Mouse (Mus musculus) ovary, postnatal 10 days (tissue): ENCODE results near the gene Gm37240.
"Not testable (repeated sequence)": the region's sequence is repeated elsewhere in the genome, so short reads cannot be mapped to it uniquely, and the experiment has no call there.

Source experiments
- DNase-seq: peaks from one replicate; pipeline ENCODE4 v3.0.0; 2022; ENCODE audit warnings: low spot score

Gene Gm37240

GRCm38 (mm10) chr3:84665255-84666073, 1221.9 kb downstream of the Gm37240 start:
- no peak for DNase-seq

- no peak for DNase-seq
Measured at GRCm38 (mm10) chr3:84664686-84665085, 1222.6 kb downstream of the Gm37240 start.

DNA sequence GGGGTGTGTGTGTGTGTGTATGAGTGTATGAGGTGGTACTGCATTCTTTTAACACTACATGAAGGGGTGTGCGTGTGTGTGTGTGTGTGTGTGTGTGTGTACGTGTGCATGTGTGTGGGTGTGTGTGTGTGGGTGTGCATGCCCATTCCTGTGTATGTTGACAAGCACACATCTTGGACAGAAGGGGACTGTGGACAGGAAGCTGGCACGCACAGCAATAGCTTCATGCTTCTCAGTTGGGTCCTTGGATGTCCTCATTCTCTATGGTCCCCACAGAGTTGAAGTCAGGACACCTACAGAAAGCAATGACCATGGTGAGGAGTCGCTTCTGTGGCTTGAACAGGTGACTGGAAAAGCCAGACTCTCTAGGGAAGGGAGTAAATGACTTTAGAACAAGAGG, 1223.5 kb downstream of the Gm37240 start:
- DNase-seq: no peak

DNA sequence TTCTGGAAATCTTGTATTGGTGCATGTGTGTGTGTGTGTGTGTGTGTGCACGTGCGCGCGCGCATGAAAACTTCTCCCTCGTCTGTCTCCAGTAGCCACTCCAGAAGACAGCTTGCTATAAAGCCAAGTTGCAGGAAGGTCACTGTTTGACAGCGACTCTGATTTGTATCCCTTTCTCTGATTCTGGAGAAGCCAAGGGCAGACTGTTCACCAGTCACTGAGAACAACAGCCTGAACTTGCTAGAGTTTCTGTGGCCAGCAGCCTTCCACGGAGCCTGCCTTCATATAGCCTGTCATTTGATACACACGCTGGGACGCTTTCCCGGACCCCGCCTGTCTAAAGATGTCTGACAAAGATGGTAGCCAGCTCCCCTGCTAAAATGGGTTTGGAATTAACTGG, 1224.2 kb downstream of the Gm37240 start:
- no peak for DNase-seq

GRCm38 (mm10) chr3:84660380-84660779, 1226.9 kb downstream of the Gm37240 start:
- DNase-seq: no peak

- DNase-seq: no peak
Measured at GRCm38 (mm10) chr3:84658872-84659271, 1228.4 kb downstream of the Gm37240 start.

DNA sequence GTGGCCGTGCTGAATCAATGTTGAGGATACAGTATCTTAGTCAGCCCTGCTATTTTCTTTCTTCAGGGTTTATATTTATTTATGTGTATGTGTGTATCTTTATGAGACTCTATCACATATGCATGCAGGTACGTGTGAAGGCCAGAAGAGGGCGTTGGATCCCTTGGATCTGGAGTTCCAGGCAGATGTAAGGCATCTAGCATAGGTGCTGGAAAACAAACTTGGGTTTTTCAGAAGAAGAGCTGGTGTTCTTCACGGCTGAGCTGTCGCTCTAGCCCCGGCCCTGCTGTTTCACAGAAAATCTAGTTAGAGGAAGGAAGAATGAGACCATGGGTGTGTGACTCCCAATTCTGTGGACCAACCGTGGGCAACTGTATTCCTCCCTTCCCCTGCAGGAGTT, 1229.3 kb downstream of the Gm37240 start:
- DNase-seq: no peak

GRCm38 (mm10) chr3:84657240-84657639, 1230.1 kb downstream of the Gm37240 start:
- no peak for DNase-seq

DNA sequence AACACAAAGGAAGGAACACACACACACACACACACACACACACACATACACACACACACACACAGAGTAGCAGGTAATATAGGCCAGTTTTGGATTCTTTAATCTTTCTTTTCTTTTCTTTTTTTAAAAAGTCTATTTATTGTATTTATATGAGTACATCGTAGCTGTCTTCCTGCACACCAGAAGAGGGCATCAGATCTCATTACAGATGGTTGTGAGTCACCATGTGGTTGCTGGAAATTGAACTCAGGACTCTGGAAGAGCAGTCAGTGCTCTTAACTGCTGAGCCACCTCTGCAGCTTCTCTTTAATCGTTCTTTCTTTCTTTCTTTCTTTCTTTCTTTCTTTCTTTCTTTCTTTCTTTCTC, 1231.5 kb downstream of the Gm37240 start:
- DNase-seq: not testable (repeated sequence)

- no peak for DNase-seq
Measured at GRCm38 (mm10) chr3:84654900-84655784, 1232.2 kb downstream of the Gm37240 start.

- DNase-seq: no peak
Measured at GRCm38 (mm10) chr3:84654246-84654826, 1233.0 kb downstream of the Gm37240 start.

DNA sequence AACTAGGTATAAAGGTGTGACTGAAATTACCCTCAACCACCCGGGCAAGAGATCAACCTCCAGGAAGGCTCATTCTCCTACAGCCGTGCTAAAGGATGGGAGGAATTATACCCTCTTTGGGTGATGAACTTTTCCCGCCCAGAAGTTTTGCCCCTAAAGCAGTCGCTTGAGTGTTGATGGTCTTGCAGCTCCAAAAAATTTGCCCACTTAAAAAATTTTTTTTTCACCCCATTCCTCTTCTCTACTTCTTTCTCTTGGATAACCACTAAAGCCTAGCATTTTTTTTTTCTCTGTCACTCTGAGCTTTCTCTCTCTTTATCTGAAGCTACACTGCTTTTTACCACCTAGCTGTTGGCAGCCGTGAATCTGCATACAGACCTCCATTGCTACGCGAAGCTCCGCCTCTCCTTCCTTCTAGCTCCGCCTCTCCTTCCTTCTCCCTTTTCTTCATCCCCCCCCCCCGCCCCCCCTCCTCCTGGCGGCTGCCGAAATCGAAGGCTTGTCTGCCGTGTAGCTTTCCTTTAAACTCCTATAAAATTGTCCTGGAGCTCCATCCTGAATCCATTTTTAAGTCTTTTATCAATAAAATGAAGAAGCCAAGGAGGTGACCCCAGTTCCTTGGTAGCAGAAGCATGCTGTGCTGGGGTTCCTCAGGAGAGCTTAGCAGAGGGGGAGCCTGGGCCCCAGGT, 1233.6 kb downstream of the Gm37240 start:
- no peak for DNase-seq

GRCm38 (mm10) chr3:84652643-84653556, 1234.4 kb downstream of the Gm37240 start:
- no peak for DNase-seq

DNA sequence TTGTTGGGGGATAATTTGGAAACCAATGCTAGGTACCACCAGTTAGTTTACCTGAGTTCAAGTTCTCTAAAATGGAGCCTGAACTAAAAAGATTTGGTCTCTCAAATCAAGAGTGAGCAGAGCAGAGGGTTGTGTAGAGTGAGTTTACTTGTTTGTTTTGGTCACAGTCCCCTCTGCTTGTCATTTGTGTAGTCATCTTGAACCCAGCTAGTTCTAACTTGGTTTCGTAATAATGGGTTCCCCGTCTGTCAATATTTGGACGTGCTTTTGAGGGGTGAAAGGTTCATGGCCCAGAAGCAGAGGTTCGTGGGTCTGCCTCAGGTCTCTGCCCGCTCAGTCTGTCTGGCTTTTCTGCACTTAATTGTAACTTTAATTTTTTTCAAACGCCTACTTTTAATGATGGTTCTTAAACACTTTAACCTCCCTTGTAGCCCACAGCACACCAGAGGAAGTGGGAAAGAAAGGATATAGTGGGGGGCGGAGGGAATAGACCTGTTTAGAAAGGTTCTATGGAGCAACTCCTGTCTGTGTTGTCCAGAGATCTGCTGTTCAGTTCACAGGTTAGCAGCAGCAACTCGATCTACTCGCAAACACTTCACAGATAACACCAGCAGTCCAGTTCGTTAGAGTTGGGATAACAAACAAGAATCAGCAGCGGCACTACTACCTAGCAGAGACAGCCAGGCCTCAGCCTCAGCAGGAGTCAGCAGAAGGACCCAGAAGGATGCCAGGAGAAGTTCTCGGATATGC, 1237.6 kb downstream of the Gm37240 start:
- DNase-seq: no peak

GRCm38 (mm10) chr3:84648069-84648468, 1239.2 kb downstream of the Gm37240 start:
- not testable (repeated sequence) for DNase-seq

DNA sequence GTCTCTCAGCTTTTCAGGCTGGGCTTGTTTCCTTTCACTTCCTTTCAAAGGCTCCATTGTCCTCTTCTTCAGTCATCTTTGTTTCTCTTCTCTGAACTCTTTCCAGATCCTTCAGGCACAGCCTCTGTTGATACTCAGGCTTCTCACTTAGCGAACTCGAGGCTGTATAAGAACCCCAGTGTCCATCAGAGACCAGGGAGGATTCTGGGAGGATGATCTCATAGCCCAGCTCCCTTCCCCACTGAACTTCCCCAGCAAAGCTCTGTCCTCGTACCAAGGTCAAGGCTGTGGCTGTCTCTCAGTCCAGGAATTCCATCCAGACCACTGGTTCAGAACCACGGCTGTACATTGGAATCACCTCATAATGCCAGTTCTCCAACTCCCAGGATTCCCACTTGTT, 1239.7 kb downstream of the Gm37240 start:
- DNase-seq: no peak

DNA sequence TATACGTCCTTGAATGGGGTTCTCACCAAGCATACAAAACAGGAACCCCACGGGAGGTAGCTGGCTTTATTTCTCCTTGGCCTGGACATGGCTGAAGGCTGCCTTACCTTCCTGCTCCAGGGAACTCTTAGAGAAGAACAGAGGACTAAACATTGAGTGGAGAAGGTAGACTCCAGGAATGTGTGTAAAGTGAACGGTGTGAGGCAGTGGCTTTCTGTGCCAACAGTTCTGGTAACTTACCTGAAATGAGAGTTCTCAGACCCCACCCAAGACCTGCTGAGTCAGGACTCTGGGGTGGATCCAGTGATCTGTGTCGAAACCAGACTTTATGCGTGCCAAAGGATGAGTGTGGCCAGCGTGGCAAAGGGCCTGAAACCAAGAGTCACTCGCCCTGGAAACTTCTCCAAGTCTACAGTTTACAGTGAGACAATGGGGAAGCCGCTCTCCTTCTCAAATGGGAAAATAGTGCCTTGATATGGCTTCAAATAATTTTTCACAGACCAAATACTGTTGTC, 1240.9 kb downstream of the Gm37240 start:
- DNase-seq: no peak

DNA sequence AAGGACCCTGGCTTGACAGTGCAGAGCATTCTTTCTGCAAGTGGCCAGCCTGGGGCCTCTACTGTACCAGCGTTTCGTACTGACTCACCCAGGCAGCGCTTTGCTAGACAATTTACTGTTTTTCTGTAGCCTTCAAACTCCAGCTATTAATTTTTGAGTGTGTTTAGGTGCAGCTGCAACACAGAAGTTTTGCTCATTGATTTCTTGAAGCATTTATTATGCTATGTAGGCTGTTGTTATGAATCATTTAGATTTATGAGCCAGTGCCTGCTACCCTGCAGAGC, 1241.4 kb downstream of the Gm37240 start:
- DNase-seq: no peak

DNA sequence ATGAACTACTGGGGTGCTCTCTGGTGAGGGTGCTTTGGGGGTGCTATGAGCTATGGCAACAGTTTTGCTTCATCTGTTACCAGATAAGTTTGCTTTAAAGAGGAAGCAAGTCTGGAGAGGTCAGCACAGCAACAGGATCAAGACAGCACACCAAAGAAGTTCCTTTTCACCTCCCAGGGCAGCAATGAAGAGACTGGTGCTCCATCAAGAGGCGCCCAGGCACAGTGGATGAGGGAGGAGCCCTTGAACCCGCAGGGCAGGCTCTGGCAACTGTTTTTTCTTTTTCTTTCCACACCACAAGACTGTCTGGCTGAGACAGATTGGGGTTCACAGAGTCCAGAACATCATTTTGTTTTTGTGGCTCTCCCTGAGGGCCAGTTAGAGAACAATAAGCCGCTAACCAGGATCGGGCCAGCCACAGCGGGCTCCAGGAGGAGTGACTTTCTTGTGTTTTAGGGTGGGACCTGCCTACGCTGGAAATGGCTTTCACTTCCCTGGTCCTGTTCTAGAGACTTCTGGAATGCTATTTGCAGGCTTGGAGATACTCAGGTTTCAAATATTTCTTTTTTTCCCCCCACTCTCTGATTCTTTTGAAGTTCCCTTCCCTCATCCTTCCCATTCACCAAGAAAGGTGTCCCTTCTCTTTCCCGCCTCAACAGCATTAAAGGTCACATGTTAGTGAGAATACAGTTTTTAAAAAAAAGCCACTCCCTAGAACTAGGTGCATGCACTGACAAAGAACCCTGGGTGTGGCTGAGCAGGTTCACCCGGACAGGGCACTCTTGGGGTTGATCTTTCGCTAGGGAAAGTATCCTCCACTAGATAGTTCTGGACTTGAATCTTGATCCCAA, 1241.9 kb downstream of the Gm37240 start:
- no peak for DNase-seq
